Mouse (Mus musculus): ENCODE measurements around the gene Olfr851. TPM values are rescaled to one million over a fixed set of nuclear protein-coding genes. Genes with fewer than 3 reads are reported as not detected.

Gene Olfr851
- total RNA-seq (2014; fragmentation: Nextera tagmentation) (not detected in 2 replicates), total RNA-seq (2017) (not detected in 2 replicates)

- no peak for ATAC-seq (replicated peaks; ENCODE audit: low FRiP score, low TSS enrichment, poor library complexity, severe bottlenecking)
Observed at GRCm38 (mm10) chr9:19492995-19493394, at the start of gene Olfr851. Olfr851 (plus strand) TSS chr9:19493295.

- no peak for ATAC-seq (replicated peaks; ENCODE audit: low FRiP score, low TSS enrichment, poor library complexity, severe bottlenecking)
Observed at GRCm38 (mm10) chr9:19478148-19478547, 14.9 kb upstream of the Olfr851 start, which contains the start of gene Olfr850. Olfr850 (minus strand) TSS chr9:19478248.

- ATAC-seq (replicated peaks; ENCODE audit: low FRiP score, low TSS enrichment, poor library complexity, severe bottlenecking): no peak
Observed at GRCm38 (mm10) chr9:19540976-19541375, 47.9 kb downstream of the Olfr851 start, which contains the start of gene Olfr853. Olfr853 (minus strand) TSS chr9:19541076.

Other genes with a start within 250 kb of the Olfr851 start
- not detected in 2 replicates for gene Olfr843, start 241.3 kb upstream of the Olfr851 start, total RNA-seq (2014; fragmentation: Nextera tagmentation)
- gene Olfr843, start 241.3 kb upstream of the Olfr851 start, total RNA-seq (2017): not detected in 2 replicates
- not detected in 2 replicates for gene Olfr844, start 176.9 kb upstream of the Olfr851 start, total RNA-seq (2014; fragmentation: Nextera tagmentation)
- not detected in 2 replicates for gene Olfr844, start 176.9 kb upstream of the Olfr851 start, total RNA-seq (2017)
- not detected in 2 replicates for gene Olfr845, start 156.8 kb upstream of the Olfr851 start, total RNA-seq (2014; fragmentation: Nextera tagmentation)
- gene Olfr845, start 156.8 kb upstream of the Olfr851 start, total RNA-seq (2017): not detected in 2 replicates
- not detected in 2 replicates for gene Olfr846, start 129.3 kb upstream of the Olfr851 start, total RNA-seq (2014; fragmentation: Nextera tagmentation)
- gene Olfr846, start 129.3 kb upstream of the Olfr851 start, total RNA-seq (2017): not detected in 2 replicates
- gene Olfr847, start 114.6 kb upstream of the Olfr851 start, total RNA-seq (2014; fragmentation: Nextera tagmentation): not detected in 2 replicates
- gene Olfr847, start 114.6 kb upstream of the Olfr851 start, total RNA-seq (2017): not detected in 2 replicates
- gene Olfr849, start 53.0 kb upstream of the Olfr851 start, total RNA-seq (2014; fragmentation: Nextera tagmentation): not detected in 2 replicates
- not detected in 2 replicates for gene Olfr849, start 53.0 kb upstream of the Olfr851 start, total RNA-seq (2017)
- gene Olfr850, start 15.0 kb upstream of the Olfr851 start, total RNA-seq (2014; fragmentation: Nextera tagmentation): not detected in 2 replicates
- gene Olfr850, start 15.0 kb upstream of the Olfr851 start, total RNA-seq (2017): not detected in 2 replicates
- not detected in 2 replicates for gene Olfr853, start 47.8 kb downstream of the Olfr851 start, total RNA-seq (2014; fragmentation: Nextera tagmentation)
- gene Olfr853, start 47.8 kb downstream of the Olfr851 start, total RNA-seq (2017): not detected in 2 replicates
- not detected in 2 replicates for gene Olfr854, start 74.1 kb downstream of the Olfr851 start, total RNA-seq (2014; fragmentation: Nextera tagmentation)
- gene Olfr854, start 74.1 kb downstream of the Olfr851 start, total RNA-seq (2017): not detected in 2 replicates
- gene Olfr855, start 89.3 kb downstream of the Olfr851 start, total RNA-seq (2014; fragmentation: Nextera tagmentation): not detected in 2 replicates
- not detected in 2 replicates for gene Olfr855, start 89.3 kb downstream of the Olfr851 start, total RNA-seq (2017)
- gene Zfp317, start 128.8 kb downstream of the Olfr851 start, total RNA-seq (2014; fragmentation: Nextera tagmentation): 31.6 and 34.7 TPM in 2 replicates
- 25.7 and 34.5 TPM in 2 replicates for gene Zfp317, start 128.8 kb downstream of the Olfr851 start, total RNA-seq (2017)
- gene Olfr857, start 216.1 kb downstream of the Olfr851 start, total RNA-seq (2014; fragmentation: Nextera tagmentation): not detected in 2 replicates
- gene Olfr857, start 216.1 kb downstream of the Olfr851 start, total RNA-seq (2017): not detected in 2 replicates